Mouse (Mus musculus) frontal cortex, postnatal 14 days (tissue): ENCODE results near the gene Cebpe.

ENCODE experiments used
- DNase-seq, 2 experiments: peaks; one replicate each; pipeline ENCODE4 v3.0.0; 2022; ENCODE audit warnings: low spot score in 2 of 2

The Cebpe gene

GRCm38 (mm10) chr14:54721711-54722110 is 9.7 kb upstream of the Cebpe start:
- no peak for DNase-seq

GRCm38 (mm10) chr14:54720654-54721350 is 8.8 kb upstream of the Cebpe start:
- DNase-seq: no peak

GRCm38 (mm10) chr14:54720041-54720440 is 8.1 kb upstream of the Cebpe start:
- DNase-seq: no peak

GRCm38 (mm10) chr14:54715402-54715801 is 3.4 kb upstream of the Cebpe start:
- DNase-seq: no peak

- DNase-seq: peak in 1 of 2 experiments; percentile 29
Measured at GRCm38 (mm10) chr14:54714617-54715081, 2.7 kb upstream of the Cebpe start.

- peak; percentile 52 to 82 for DNase-seq
Measured at GRCm38 (mm10) chr14:54714121-54714520, 2.1 kb upstream of the Cebpe start.

GRCm38 (mm10) chr14:54712861-54713260 is 887 bp upstream of the Cebpe start:
- no peak for DNase-seq

- DNase-seq: no peak
Measured at GRCm38 (mm10) chr14:54709054-54709453, 2.9 kb downstream of the Cebpe start.

- DNase-seq: no peak
Measured at GRCm38 (mm10) chr14:54706589-54707320, 5.2 kb downstream of the Cebpe start.

- DNase-seq: no peak
Measured at GRCm38 (mm10) chr14:54705844-54706243, 6.1 kb downstream of the Cebpe start.

- no peak for DNase-seq
Measured at GRCm38 (mm10) chr14:54703207-54703606, 8.8 kb downstream of the Cebpe start.

GRCm38 (mm10) chr14:54701298-54701697 is 10.7 kb downstream of the Cebpe start:
- peak; percentile 43 to 56 for DNase-seq

- DNase-seq: no peak
Measured at GRCm38 (mm10) chr14:54699586-54699985, 12.4 kb downstream of the Cebpe start.

- no peak for DNase-seq
Measured at GRCm38 (mm10) chr14:54698733-54699132, 13.2 kb downstream of the Cebpe start, which contains the start of gene Gm29776. Gene Gm29776 (minus strand): TSS chr14:54698833.

- DNase-seq: no peak
Measured at GRCm38 (mm10) chr14:54696752-54697151, 15.2 kb downstream of the Cebpe start.

GRCm38 (mm10) chr14:54695042-54695441 is 16.9 kb downstream of the Cebpe start:
- no peak for DNase-seq

GRCm38 (mm10) chr14:54687251-54687650 is 24.7 kb downstream of the Cebpe start:
- DNase-seq: no peak

GRCm38 (mm10) chr14:54686522-54687143 is 25.3 kb downstream of the Cebpe start, which contains the start of gene Acin1:
Gene Acin1 (minus strand): TSS chr14:54686931.
- peak; percentile 100 for DNase-seq

- DNase-seq: no peak
Measured at GRCm38 (mm10) chr14:54686063-54686521, 25.9 kb downstream of the Cebpe start, which contains the start of gene 1700123O20Rik. Gene 1700123O20Rik (plus strand): TSS chr14:54686216.

- no peak for DNase-seq
Measured at GRCm38 (mm10) chr14:54685471-54685870, 26.5 kb downstream of the Cebpe start.

GRCm38 (mm10) chr14:54682396-54682795 is 29.6 kb downstream of the Cebpe start:
- no peak for DNase-seq

GRCm38 (mm10) chr14:54678657-54679304 is 33.2 kb downstream of the Cebpe start:
- no peak for DNase-seq
